Mouse (Mus musculus) gastrocnemius, postnatal 25 days (tissue): ENCODE measurements around the gene Vwc2. TPM values are rescaled to one million over a fixed set of nuclear protein-coding genes. Genes with fewer than 3 reads are reported as not detected.

Experiments
- DNase-seq: peaks from one replicate; pipeline ENCODE4 v3.0.0; 2022
- long read RNA-seq, 2 experiments: library from polyadenylated mRNA; stranded (forward); transcript quantifications; one replicate each; pipeline ENCODE4 v2.0.0; 2021
- total RNA-seq, 2 experiments: library from RNA; stranded (reverse); gene quantifications; 1 replicate in 1 of 2; 2 replicates in 1 of 2; pipeline ENCODE4 v1.2.3; 2021

Gene Vwc2
- total RNA-seq, result under 1 TPM in 1 of 2 experiments, not detected in 1; 0.28 TPM
- long read RNA-seq, experiment 1, result 0 reads
- long read RNA-seq, experiment 2, result 0 reads

DNA sequence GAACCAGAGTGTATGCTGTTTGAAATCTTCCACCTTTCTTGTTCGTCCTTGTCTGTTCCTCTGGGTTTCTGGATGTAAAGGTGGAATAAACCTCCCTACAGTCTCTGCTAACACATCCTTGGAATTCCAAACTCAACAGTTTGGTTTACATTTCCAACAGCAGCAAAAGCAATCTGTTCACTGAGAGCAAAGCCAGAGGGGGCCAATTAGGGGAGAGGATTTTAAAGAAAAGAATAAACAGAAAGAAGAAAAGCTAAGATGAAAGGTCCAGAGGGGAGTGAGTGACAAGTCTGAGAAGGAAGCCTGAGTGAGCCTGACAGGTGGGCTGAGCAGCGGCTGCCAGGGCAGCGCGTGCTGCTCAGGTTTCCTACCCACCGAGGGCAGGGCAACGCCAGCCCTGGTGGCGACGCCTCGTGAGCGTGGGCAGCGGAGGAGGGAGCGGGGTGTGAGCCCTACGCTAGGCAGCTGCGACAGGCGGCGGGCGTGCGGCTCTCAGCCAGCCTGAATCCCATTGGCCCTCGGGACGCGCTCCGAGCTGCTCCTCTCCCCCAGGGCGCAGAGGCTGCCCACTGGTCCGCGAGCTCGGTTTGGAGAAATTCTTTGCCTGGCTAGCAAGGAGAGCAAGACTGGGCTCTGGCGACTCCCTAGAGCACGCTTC lies at the start of gene Vwc2:
Gene Vwc2 (plus strand): TSS at position 648 of the 658 bp plus-strand sequence.
- DNase-seq, result no peak

DNA sequence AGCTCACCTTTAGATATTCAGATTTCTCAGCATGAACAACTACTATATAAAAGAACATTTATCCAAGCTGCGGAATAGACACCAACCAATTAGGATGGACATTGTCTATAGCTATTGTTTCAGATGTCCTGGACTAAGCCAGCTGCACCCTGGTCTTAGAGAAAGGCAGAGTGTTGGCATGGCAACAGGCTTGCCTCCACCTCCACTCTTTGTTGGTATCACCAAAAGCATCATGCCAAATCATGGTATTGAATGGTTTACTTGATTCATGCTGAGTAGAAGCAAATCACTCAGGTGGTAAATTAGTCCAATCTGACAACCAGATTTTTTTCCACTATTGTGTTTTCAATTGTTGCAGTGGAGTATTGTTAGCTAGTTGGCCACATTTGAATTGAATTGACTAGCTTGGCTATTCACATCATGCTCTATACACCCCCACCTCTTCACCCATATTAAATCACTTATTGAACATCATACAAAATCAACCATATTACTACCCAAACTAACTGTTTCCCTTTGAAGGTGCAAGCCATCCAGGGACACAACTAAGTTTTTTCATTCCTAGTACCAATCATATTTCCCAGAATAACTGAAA lies 25.8 kb upstream of the Vwc2 start:
- DNase-seq, result no peak

DNA sequence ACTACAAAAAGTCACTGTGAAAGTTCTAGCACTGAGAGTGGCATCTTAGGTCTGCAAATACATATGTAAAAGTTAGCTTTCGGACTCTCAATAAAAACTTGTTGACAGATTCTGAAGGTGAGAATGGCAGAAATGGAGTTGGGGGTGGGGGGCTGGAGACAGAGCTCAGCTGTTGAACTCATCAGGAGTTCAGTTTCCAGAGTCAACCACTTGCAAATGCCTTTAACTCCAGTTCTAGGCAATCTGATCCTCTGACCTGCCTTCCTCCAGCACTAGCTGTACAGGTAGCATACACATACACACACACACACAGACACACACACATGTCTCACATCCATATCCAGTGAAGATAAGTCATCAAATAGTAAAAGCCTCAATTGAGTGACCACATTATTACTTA lies 16.4 kb upstream of the Vwc2 start:
- DNase-seq, result no peak

DNA sequence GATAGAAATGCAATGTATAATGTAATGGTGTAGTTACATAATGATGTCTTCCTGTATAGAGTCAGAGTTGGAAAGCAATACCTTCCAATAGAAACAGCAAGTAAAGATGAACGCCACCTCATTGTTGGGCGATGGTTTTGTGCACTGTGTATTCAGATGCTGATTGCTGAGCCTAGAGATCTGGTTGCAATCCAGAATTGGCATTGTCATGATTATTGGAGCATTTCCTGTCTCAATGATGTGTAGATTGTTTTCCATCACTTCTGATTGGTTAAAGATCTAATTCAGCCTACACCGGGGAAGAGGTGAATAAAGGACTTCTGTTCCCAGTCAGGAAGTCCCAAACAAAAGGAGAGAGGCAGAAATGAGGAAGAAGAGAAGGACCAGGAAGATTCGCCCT lies 15.7 kb upstream of the Vwc2 start:
- DNase-seq, result no peak

DNA sequence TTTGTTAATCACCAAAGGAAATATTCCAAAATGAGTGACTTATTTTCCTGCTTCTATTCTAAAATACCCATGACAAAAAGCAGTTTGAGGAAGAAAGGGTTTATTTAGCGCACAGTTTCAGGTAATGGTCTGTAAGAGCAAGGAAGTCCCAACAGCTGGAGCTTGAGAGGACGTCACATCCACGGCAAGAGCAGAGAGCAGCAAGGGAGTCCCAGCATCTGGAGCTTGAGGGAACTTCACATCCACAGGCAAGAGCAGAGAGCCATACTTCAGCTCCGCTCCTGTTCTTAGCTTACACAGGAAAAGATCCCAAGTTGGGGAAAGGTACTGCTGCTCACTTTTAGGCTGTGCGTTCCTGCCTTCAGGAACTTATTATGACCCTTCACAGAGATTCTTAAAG lies 15.0 kb upstream of the Vwc2 start:
- no peak for DNase-seq

DNA sequence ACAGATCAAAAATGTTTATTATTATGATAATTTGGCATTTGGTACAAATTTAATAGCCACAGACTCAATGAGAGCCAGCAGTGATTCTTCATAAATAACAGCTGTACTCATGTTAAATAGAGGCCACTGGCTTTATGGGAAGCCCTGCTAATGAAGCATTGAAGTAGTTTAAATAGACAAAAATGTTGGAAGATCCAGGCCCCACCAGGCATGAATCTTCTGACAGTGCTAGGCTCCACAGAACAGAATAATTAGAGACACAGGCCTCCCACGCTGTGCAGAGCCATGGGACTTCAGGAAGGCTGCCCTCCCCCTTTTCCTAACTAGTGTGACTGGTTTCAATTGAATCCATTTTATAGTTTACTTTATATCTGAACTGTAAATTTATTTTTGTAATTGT lies 11.8 kb upstream of the Vwc2 start:
- DNase-seq, result no peak

DNA sequence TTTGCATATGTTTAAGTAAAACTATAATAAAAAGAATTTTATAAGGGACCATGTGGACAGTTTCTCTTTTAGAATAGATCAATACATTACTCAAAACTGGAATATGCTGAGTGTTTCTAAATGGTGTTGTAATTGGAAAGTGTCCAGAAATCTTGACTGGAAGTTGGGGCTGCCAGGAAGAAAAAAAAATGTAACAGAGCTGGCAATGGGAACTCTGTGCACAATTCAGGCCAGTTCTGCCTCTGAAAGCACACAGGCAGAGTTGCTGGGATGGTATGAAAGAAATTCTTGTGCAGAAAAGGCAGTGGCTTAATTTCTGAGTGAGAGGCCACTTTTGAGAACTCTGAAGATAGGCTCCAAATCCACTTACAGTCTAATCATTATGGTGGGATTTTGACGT lies 11.4 kb upstream of the Vwc2 start:
- no peak for DNase-seq

DNA sequence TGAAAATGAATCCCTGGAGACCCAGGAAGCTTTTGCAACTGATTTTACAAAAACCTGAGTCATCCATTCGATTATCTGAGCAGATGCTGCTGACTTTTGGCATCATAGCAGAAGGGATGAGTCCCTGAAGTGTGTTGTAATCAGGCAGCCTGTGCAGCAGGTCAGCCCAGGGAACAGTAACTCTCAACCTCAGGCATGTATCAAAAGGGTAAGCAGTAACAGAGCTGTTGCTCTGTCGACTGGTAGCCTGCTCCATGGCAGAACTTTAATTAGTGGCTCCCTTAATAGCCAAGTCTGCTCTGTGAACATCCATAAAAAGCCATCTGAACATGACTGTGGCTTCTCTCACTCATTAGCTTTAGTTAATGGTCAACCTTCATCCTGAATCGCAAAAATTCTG lies 5.1 kb upstream of the Vwc2 start:
- DNase-seq, result no peak

DNA sequence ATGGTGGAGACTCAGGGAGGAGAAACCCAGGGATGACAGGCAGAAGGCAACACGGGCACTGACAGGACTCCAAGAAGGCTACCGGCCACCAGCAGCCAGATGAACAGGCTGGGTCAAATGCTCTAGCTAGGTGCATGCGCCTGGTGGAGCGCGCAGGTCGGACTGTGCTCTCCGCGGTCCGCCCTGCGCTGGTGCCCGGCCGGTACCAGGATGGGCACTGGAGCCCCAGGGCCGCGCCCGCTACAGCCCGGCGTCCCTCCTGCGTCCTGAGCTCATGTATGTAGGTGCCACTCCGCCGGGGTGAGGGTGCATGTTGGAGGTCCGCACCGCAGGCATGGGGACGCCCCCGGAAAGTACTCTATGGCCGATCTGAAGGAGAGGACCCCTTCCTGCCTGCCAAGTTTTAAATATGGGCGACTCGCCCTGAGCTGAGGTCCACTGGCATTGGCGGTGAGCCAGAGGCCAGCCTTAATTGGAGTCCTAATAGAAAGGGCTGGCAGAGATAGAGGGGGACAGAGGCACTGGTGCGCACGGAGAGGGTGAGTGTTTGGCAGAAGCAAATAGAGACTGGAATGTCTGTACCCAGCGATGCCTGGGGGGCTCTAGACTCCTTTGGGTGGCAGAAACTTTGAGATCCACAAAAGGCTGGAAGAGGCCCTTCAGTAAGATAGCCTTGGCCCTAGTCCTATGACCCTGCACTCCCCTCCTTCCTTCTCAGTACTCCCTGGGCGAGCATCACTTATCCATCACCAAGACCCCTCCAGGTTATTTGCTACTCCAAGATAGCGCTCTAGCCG lies 409 bp downstream of the Vwc2 start:
- no peak for DNase-seq

DNA sequence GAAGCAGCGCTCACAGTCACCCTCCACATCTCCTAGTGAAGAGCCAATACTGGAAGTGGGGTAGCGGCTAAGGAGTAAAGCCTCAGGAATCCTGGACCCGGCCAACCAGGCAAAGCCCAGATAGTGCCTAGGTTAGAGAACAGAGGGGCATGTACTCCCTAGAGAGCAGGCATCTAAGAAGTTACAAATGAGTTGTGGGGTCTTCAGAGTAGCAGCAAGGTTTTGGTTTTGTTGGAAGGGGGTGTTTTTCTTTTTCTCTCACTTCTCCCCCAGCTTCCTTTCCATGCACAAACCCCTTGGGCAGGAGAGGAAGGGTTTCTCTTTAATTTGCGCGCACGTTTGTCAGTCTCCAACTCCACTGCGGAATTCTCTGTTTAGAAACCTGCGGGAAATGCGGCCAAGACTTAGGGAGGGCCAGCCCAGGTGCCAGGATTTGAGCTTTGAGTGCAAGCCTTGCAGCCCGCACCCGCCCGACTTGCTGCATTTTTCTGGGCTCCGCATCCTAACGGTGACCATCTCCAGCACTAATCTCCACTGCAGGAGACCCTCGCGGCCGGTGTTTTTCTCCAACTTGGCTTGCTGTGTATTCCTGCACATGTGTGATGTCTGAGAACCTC lies 1.1 kb downstream of the Vwc2 start:
- no peak for DNase-seq

DNA sequence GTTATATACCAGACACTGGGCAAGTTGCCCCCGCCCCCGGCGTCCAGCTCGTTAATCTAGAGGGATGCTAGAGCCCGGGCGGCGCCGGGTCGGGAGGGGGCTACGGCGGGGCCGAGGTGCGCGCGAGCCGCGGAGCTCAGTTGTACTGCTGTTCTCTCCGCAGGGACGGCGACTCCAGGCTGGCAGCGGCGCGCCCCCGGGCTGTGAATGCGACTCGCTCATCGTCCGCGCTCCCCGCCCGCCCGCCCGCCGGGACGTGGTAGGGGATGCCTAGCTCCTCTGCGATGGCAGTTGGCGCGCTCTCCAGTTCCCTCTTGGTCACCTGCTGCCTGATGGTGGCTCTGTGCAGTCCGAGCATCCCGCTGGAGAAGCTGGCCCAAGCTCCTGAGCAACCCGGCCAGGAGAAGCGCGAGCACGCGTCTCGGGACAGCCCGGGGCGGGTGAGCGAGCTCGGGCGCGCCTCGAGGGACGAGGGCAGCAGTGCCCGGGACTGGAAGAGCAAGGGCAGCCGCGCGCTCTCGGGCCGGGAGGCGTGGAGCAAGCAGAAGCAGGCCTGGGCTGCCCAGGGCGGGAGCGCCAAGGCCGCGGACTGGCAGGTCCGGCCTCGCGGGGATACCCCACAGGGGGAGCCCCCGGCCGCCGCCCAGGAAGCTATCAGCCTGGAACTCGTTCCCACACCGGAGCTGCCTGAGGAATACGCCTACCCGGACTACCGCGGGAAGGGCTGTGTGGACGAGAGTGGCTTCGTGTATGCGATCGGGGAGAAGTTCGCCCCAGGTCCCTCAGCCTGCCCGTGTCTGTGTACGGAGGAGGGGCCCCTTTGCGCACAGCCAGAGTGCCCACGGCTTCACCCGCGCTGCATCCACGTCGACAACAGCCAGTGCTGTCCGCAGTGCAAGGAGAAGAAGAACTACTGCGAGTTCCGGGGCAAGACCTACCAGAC lies 1.9 kb downstream of the Vwc2 start:
- peak; percentile 9 for DNase-seq

DNA sequence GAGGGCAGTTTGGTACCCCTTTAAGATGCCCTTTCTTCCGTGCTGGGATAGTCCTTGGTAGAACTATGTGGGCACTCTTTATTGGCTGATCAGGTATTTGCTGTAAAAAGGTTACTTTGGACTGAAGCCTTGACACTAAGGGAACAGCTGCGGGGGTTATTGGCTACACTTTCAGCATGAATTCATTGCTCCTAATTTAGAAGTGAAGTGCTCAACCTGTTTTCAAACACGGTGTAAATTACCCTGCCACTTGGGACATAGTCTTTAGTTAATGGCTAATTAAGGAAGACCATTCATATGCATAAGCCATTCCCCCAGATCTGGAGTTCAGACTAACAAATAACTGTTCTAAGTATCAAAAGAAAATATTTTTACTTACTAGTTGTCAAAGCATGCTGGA lies 2.7 kb downstream of the Vwc2 start:
- DNase-seq, result no peak

DNA sequence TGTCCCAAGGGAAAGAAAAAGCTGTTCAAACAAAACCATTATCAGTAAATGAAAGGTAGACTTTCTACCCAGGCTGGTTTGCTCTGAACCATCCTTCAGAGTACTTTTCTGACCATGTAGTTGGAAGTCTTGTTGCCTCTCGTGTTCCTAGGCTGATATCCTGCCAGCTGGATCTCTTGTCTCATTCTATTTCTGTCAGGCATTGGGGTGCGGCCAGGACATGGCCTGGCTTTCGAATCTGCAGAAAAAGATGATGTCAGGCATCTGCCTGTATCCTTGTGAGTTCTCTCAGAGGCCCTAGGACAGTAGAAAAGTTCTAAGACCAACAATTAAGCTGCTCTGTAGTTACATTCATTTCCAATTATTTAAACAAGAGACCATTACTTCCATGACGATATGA lies 8.8 kb downstream of the Vwc2 start:
- DNase-seq, result peak; percentile 48

DNA sequence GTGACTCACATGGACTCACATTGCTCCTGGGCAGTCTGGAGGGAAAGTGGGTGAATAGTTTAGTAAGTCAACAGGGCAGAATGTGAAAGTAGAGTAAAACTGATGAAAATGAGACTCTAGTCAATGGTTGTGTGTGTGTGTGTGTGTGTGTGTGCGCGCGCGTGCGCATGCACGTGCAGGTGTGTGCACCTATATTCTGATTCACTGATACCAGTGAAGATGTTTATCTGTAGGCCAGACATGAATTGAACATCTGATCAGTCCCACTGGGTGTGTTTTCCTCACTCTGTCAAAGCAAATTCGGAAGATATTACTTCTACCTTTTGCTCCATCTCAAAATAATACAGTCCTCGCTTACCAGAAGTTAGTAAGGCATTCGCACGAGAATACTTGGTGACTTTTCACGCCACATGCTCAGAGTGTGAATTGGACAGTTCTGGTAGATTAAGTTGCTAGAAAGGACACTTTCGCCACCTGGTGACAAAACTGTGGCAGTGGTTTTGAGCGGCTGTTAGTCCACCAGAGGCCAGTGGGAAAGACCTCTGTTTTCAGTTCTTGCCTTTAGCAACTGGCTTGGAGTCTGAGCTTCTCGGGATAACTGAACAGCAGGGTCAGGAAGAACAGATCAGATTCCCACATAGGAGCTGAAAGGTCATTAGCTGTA lies 17.5 kb downstream of the Vwc2 start:
- DNase-seq, result no peak

DNA sequence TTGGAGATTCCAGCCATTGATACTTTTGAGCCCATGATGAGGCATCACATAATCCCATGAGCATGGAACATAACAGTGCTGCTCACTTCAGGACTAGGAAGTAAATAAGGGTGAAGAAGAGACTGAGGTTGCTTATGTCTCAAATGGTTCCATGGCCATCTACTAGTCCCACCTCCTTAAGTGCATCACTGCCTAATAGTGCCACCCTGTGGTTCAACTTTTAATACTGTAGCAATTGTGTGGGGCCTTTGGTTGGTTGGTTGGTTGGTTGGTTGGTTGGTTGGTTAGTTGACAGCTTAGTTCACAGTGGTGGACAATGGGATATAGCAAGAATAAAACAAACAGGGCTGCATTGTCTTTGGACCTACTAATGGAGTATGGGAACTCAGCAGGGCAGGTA lies 26.6 kb downstream of the Vwc2 start:
- no peak for DNase-seq

DNA sequence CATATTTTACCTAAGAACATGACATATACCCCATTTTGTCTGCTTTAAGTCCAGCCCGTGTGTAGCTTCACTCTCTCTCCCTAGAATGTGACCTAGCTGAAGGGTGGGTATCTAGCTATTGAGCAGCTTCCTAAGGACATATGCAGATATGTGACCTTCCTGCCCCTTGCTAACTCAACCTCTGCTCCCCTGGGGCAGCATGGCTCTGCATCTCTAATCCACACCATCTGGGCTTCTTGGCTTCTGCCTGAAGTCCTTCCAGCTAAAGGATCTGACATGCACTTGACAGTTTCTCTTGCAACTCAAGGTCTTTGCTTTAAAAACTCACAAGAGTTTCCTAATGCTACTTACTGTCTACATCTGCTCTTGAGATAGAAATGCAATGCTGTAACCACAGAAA lies 38.7 kb downstream of the Vwc2 start:
- DNase-seq, result no peak

DNA sequence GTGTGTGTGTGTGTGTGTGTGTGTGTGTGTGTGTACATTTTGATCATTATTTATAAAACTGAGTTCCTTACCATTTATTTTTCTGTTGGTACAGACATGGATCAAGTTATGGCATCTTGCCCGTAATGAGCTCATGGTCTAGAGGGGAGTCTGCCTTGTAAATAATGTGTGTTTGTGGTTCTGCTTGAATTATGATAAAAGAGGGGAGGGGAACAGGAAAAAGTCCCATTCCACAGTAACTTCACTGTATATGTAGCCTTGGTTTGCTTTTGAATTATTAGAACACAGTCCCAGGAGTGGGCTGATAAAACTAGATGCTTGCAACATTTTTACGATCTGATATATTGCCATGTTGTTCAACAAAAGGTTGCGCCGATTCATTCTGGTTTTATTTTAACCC lies 57.4 kb downstream of the Vwc2 start:
- DNase-seq, result no peak

DNA sequence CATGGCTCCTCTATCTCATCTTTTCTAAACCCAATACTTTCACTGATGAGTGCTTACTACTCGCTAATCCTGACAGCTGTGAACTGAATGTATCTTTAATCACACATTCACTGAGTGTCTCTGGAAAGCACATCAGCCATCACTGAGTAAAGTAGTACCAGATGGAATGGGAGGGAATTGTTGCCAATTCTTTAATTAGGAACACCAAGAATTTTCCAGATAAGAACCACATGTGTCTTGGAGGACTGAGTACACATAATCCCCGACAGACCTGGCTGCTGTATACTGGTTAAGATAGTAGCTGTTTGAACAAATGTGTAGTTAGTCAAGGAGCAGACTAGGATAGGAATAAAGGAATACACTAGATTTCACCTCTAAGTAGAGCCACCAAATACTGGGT lies 61.2 kb downstream of the Vwc2 start:
- DNase-seq, result no peak

DNA sequence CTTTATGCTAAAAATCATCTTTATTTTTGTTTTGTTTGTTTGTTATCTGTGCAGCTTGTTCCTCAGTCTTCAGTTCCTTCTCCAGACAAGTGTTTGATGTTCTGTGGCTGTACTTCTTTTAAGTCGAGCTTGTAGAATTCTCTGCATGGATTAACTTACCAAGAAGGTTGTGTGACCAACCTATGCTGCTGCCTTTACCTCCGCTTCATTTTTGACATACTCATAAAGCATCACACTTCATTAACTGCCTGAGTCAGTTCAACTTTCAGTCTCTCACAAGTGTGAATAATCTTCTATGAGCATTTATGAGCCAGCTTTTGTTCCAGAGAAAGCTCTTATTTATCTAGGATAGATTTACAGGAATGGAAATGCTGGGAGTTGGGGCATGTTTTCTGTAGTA lies 68.7 kb downstream of the Vwc2 start:
- DNase-seq, result no peak

DNA sequence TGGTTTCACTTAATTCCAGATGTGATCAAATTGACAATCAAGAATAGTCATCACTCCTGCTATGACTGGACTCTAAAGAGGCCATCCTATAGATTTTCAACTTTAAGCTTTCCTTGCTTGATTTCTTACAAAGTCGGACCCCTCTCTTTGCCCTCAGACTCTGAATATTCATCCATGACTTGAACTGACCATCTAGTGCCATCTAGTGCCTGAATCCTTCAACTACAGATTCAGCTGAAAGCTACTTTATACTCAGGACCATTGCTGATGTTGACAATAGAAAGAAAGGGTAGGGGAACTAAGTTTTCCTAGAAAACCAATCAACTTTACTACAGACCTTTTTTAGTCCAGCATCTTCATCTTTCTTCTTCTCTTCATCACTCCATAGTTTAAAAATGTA lies 109.1 kb downstream of the Vwc2 start:
- DNase-seq, result no peak

DNA sequence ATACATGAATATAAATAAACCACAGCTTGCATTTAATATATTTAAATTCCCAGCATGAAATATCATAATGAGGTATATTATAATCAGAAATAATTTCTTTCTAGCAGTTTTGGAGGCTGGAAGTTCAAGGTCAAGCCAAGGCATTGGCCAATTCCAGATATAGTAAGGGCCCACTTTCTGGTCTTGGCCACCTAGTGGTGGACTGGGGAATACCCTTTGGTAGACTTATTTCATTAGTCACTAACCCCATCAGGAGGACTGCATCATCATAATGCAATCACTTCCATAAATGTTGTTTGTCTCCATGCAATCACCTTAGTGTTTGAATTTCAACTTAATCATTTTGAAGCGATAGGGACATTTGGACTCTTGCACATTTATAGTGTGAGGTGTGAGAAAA lies 125.3 kb downstream of the Vwc2 start:
- DNase-seq, result no peak
